Mouse (Mus musculus) thymus, postnatal 4 days (tissue): Measurements from ENCODE around the gene Gm3558.
A peak's percentile ranks its signal among the peaks of the same experiment; 100 is the strongest.
"Not testable (repeated sequence)": the region's sequence is repeated elsewhere in the genome, so short reads cannot be mapped to it uniquely, and the experiment has no call there.

Experiments
- DNase-seq: peaks from one replicate; pipeline ENCODE4 v3.0.0; 2021

Gene Gm3558

GRCm38 (mm10) chr14:7568382-7568781 lies at the start of gene Gm3558:
Gene Gm3558 (minus strand): TSS chr14:7568566.
- DNase-seq: not testable (repeated sequence)

GRCm38 (mm10) chr14:7595492-7595891 lies 27.1 kb upstream of the Gm3558 start, which contains the start of gene Gm10338:
Gene Gm10338 (minus strand): TSS chr14:7595592.
- not testable (repeated sequence) for DNase-seq

GRCm38 (mm10) chr14:7567890-7568289 lies 476 bp downstream of the Gm3558 start:
- not testable (repeated sequence) for DNase-seq

DNA sequence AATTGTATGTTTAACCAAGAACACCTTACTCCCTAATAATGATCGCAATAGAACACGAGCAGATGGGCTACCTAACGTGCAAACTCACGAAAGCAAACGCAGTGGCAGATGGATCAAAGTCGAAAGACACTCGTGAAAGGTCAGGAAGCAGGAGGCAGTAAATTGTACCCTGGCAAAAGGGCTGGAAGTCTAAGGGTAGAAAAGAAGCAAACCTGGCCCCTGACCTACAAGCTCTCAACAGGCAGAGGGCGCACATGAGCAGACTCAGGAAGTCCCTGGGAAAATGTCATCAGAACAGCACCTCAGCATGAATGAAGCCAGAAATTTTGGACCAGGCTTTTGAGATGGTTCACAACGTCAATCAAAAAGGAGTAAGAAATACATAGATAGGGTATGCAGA lies 1.1 kb downstream of the Gm3558 start:
- DNase-seq: peak; percentile 8
